Mouse (Mus musculus) v-Abl transformed pro-B cells (cell line): ENCODE data around the gene Tgm5.
"Not testable (repeated sequence)": the region's sequence is repeated elsewhere in the genome, so short reads cannot be mapped to it uniquely, and the experiment has no call there.

ENCODE experiments used
- in situ Hi-C, 2 experiments: fragments of 400-800 bp; cut with MboI; formaldehyde crosslinking; loops; one replicate each; pipeline ENCODE4 v1.15.1; 2025; ENCODE audit not compliant: unreplicated experiment in 2 of 2

The Tgm5 gene

DNA sequence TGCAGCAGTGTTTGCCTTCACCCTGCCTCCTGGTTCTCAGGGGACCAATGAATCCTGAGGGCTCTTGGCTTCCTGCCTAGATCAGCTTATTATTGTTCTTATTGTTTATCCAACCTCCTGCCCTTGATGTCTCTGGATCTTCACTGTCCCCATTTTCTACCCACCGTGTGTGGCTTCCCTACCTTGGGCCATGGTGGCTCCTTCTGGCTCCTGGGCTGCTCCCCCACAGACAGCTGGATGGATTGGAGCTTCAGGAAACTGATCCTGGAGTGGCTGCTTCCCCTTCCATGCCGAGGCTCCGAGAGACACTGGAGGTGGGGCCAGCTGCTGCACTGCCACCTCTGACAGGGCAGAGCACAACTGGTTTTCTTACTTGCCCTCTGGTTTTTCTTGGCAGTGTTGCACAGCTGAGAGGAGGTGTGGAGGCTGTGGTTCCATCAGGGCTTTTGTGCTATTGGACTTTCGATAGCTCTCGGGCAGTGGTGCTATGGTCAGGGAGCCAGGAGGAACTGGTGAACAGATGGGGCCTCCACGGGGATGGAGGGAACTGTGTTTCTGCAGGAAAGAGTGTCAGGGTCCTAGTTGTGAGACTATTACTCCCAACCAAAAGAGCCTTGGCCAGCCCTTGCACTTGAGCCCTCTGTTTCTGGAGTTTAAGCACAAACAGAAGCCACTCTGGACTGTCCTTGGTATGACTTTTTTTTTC lies at the start of gene Tgm5:
TSS of gene Tgm5 (minus strand) at position 362 of the 706 bp plus-strand sequence.
- in situ Hi-C loops = loop anchor here (25.0 kb wide), 2 partner anchors 598 to 898 kb away; no protein-coding TSS in a partner anchor

DNA sequence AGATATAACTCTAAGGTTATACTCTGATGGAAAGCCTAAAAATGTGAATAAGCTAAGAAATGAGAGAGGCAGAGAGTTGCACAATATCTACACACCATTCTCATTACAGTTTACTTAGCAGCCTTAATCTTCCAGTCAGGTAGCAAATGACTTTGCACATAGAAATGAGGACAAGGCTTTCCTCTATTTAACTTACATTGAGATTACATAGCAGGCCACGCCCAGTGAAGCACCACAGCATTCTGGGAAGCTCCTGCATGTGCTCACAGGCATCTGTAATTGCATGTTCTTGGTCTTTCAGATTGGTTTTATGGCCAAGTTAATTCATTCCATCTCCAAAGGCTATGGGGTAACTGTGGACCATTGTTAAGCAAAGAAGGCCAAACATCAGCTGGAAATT lies 47.2 kb upstream of the Tgm5 start:
- in situ Hi-C loops = no loop called here

- in situ Hi-C loops = no loop called here
These were observed 43.4 kb upstream of the Tgm5 start for GRCm38 (mm10) chr2:121128865-121129620.

GRCm38 (mm10) chr2:121127536-121127935 lies 41.9 kb upstream of the Tgm5 start:
- in situ Hi-C loops = no loop called here

- in situ Hi-C loops = not testable (repeated sequence)
These were observed 40.7 kb upstream of the Tgm5 start for GRCm38 (mm10) chr2:121126302-121126701.

- in situ Hi-C loops = no loop called here
These were observed 33.6 kb upstream of the Tgm5 start for GRCm38 (mm10) chr2:121119260-121119659.

GRCm38 (mm10) chr2:121115418-121115817 lies 29.8 kb upstream of the Tgm5 start:
- in situ Hi-C loops = no loop called here

DNA sequence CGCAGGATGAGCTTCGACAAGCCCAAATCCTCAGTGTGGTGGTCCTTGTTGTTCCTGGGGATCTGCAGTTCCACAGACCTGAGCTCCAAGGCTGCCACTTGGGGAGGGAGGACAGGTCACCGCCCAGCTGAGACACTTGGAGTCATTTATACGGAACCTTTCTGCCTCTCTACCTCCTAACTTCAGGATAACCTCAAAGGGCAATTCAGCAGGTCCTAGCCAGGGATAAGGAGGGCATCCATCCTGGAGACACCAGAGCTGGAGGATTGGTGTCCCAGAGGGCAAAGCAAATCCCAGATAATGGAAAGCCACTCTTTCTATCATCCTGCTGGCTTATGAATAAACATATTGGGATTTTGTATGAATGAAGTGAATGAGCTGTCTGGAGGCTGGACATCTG lies 24.1 kb upstream of the Tgm5 start, which contains the start of gene Tgm7:
TSS of gene Tgm7 (minus strand) at position 101 of the 400 bp plus-strand sequence.
- in situ Hi-C loops = loop anchor here in 1 of 2 experiments (10.0 kb wide), 2 partner anchors 235 to 625 kb away; no protein-coding TSS in a partner anchor

GRCm38 (mm10) chr2:121105940-121106339 lies 20.3 kb upstream of the Tgm5 start:
- in situ Hi-C loops = loop anchor here in 1 of 2 experiments (10.0 kb wide), 2 partner anchors 231 to 621 kb away; no protein-coding TSS in a partner anchor

DNA sequence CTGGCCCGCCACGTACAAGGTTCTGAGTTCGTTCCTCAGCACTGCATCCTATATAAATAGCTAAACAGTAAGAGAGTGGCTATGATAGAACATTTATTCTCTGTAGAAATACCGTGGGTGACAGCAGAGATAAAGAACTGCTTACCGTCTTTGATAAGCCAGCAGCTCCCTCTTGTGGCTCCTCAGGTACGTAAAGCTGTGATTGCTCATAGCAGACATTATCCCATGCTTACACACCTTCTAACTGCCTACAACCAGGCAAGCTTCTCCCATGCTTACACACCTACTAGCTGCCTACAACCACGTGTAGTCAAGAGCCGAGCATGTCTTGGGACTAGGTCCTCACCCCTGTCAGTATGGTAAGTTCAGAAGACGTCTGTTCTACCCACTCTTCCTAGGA lies 16.4 kb upstream of the Tgm5 start:
- in situ Hi-C loops = loop anchor here in 1 of 2 experiments (5.0 to 10.0 kb wide), 3 partner anchors 130 to 617 kb away; partner anchors contain the start of gene Ubr1

GRCm38 (mm10) chr2:121089751-121090150 lies 4.1 kb upstream of the Tgm5 start:
- in situ Hi-C loops = loop anchor here (10.0 to 25.0 kb wide), 3 partner anchors 55 to 902 kb away; partner anchors contain the start of gene Epb42 (in 1 of the 2)

- in situ Hi-C loops = loop anchor here (25.0 kb wide), 2 partner anchors 601 to 901 kb away; no protein-coding TSS in a partner anchor
These were observed 2.9 kb upstream of the Tgm5 start for GRCm38 (mm10) chr2:121088507-121088906.

GRCm38 (mm10) chr2:121082626-121083025 lies 3.0 kb downstream of the Tgm5 start:
- in situ Hi-C loops = loop anchor here (25.0 kb wide), 2 partner anchors 595 to 895 kb away; no protein-coding TSS in a partner anchor

- in situ Hi-C loops = loop anchor here (25.0 kb wide), 2 partner anchors 587 to 887 kb away; no protein-coding TSS in a partner anchor
These were observed 10.9 kb downstream of the Tgm5 start for GRCm38 (mm10) chr2:121074747-121075146.

DNA sequence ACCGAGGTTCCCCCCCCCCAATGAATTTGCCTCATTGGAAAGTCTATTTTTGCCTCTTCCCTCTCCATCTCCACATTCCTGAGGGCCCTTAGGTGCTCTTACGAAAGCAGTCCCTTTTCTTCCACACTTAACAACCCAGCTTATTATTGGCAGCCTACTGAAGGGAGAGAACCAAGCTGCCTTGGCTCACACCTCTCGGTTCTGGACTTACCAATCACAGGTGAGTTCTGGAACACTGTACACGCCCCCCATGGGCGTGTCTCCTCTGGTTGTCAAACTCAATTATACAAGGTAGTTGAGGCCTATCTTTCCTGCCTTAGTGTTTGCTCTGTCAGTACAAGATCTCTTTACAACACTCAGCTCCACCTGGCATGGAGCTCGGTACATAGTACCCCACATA lies 13.8 kb downstream of the Tgm5 start:
- in situ Hi-C loops = no loop called here

DNA sequence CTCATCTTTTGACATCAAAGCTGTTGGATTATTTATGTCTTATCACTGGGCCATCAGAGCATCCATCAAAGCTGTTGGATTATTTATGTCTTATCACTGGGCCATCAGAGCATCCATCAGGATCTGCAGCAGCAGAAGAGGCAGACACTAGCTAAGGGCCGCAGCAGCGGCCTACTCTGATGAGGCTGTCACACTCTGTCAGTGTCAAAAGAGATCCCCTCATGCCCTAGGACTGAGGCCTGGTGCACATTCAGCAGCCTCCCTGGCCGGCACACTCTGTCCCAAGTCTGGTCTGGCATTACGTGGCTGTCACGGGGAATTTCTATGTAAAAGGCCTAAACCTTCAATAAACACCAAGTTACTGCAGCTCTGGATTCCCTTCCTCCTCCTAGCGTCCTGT lies 16.1 kb downstream of the Tgm5 start:
- in situ Hi-C loops = no loop called here

DNA sequence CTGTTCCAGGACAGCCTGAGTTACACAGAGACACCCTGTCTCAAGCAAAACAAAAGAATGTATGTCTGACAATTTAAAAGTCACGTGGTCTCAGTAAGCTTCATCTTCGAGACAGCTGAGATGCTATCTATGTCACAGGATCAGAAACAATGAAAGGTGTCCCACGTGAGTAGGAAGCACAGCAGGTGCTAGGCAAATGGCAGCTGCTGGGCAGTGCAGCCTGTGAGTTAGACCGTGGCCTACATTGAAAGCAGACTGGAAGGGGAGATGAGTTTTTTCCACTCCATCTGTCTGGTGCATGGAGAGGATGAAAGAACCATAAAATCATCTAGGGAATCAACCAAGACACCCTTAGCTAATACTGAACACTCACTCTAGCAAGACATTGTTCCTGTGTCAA lies 18.5 kb downstream of the Tgm5 start:
- in situ Hi-C loops = no loop called here

GRCm38 (mm10) chr2:121061315-121061714 lies 24.3 kb downstream of the Tgm5 start:
- in situ Hi-C loops = no loop called here

- in situ Hi-C loops = no loop called here
These were observed 27.6 kb downstream of the Tgm5 start for GRCm38 (mm10) chr2:121057997-121058396.

GRCm38 (mm10) chr2:121055915-121056314 lies 29.7 kb downstream of the Tgm5 start:
- in situ Hi-C loops = no loop called here

- in situ Hi-C loops = no loop called here
These were observed 31.6 kb downstream of the Tgm5 start for GRCm38 (mm10) chr2:121054060-121054459.
